Mouse (Mus musculus) lung, postnatal 36 days (tissue): Measurements from ENCODE around the gene Eif3i.
A peak's percentile ranks its signal among the peaks of the same experiment; 100 is the strongest.

Source experiments
- DNase-seq: peaks from one replicate; pipeline ENCODE4 v3.0.0; 2022; ENCODE audit warnings: mixed read lengths

Gene Eif3i

GRCm38 (mm10) chr4:129600233-129601158 is at the start of gene Eif3i, which contains the start of gene Tmem234:
Gene Eif3i, minus strand, starts transcription at chr4:129600648.
Gene Tmem234, plus strand, starts transcription at chr4:129600668.
- DNase-seq = peak; percentile 89

DNA sequence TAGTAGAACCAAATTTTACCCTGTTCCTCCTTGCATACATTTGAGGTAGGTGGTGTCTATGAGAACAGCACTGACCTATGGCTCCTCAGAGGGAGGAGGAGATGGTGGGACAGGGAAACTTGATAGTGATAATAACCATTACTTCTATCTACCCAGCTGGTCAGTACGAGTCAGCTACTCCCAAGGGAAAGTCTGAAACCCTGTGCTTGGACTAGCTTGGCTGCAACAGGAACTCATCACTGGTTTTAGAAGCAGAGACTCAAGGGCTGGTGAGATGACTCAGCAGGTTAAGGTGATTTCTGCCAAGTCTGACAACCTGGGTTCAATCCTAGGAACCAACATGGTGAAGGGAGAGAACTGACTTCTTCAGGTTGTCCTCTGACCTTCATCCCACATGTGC is 48.2 kb upstream of the Eif3i start:
- DNase-seq = no peak

- no peak for DNase-seq
Measured at GRCm38 (mm10) chr4:129645204-129645603, 44.8 kb upstream of the Eif3i start.

DNA sequence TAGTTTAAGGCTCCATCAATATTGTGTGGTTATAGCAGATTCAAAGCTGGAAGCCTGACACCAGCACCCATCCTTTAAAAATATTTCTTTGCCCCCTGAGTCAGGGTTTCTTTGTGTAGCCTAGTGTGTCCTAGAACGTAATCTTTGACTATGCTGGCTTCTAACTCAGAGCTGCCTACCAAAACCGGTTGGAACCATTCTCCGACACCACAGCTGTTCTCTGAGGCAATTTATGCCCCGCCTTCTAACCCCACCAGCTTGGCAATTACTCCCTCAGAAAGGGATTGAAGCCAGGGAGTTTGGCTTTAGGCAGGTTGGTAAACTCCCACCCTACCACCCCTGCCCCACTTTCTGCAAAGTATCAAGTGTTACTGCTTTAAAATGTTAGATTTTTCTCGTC is 41.3 kb upstream of the Eif3i start:
- DNase-seq = peak; percentile 44

- DNase-seq = peak; percentile 98
Measured at GRCm38 (mm10) chr4:129640638-129641467, 40.4 kb upstream of the Eif3i start, which contains the start of gene Txlna. Gene Txlna, minus strand, starts transcription at chr4:129641065.

DNA sequence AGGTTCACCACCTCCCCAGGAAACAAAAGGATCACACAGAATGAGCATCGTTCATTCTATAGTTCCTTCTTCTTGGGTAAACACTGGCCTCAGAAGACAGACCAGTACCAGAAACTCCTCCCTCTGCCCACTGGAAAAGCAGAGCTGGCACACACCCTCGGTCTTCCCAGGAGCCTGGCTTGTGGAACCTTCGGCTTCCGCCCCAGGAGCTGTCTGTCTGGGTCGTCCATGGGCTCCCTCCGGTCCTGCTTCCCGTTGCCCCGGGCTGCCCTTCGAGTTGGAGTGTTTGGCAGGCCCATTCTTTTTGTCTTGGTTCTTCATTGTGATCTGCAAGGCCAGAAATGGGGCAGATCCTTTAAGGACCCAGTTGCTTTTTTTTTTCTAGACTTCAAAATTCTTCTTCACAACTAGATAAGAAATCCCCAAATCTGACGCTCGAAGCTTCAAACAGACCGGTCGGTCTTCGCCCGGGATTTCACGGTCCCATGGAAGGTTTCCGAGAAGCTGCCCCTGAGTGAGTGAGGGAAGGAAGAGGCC is 39.7 kb upstream of the Eif3i start:
- DNase-seq = peak; percentile 63

GRCm38 (mm10) chr4:129639221-129639620 is 38.8 kb upstream of the Eif3i start:
- no peak for DNase-seq

DNA sequence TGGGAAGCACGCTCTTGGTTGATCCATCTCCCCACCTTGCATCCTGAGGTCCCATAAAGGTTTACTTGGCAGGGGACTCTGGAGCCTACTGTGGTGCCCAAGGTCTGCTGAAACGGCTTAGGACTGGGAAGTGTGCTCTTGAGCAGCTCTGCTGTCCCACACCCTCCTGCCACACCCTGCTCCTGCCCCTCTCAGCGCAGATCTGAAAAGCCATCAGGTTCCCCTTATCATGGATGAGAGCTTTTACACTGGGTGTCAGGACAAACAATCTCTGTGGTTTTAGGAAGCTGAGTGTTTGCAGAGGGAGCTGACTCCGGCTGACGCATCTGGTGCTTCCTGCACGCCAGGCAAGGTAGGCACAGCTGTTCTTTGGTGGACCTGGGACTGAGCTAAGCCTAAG is 33.4 kb upstream of the Eif3i start:
- no peak for DNase-seq

DNA sequence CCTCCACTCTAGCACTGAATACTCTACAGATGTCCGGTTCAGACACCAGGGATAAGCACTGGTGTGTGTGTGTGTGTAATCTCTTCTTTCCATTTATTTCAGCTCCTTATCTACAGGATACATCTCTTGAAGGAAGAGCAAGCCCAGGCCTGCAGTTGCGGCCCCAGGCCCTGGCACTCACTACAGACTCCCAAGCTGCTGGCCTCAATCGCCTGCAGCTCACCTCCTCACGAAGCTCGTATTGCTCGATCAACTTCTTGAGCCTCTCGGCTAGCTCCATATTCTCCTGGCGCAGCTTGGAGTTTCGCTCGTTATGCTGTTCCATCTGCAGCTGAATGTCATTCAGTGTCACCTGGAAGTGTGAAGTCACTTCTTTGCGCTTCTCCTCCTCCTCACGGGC is 31.4 kb upstream of the Eif3i start:
- DNase-seq = no peak

DNA sequence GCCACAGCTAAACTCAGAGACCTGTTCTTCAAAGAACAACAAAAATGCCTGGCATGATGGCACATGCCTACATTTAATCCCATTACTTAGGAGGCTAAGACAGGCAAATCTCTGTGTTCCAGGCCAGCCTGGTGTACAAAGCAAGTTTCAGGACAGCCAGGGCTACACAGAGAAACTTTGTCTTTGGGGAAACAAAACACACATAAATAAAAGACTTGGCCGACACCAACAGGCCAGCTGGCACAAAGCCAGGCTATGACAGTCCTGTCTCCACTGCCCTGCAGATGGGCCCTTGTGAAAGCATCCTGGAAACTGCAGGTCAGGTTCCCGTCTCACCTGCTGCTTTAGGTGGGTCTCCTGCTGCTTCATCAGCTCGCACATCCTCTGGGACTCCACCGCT is 30.5 kb upstream of the Eif3i start:
- peak; percentile 72 for DNase-seq

DNA sequence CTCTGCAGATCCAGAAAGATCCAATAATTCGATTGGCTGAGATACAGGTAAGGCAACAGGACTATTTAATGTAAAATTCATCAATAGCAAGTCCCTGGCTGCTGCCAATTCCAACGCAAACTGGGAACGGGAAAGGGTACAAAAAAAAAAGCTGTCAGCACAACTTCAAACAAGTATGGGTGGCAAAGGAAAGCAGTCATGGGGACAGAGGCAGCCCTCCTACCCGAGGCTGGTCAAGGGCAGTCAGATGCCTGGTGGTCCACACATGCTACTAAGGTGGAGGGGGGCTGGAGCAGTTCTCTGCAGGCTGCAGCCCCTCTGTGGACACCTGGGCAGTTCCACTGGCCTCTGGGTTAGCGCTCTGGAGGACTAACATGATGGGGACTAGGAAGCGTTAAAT is 25.6 kb upstream of the Eif3i start:
- no peak for DNase-seq

GRCm38 (mm10) chr4:129625496-129625895 is 25.0 kb upstream of the Eif3i start:
- DNase-seq = no peak

GRCm38 (mm10) chr4:129625029-129625370 is 24.6 kb upstream of the Eif3i start:
- DNase-seq = peak; percentile 68

- DNase-seq = peak; percentile 93
Measured at GRCm38 (mm10) chr4:129624281-129625028, 24.0 kb upstream of the Eif3i start.

GRCm38 (mm10) chr4:129623681-129624091 is 23.2 kb upstream of the Eif3i start, which contains the start of gene Ccdc28b:
Gene Ccdc28b, minus strand, starts transcription at chr4:129623947.
- peak; percentile 70 for DNase-seq

DNA sequence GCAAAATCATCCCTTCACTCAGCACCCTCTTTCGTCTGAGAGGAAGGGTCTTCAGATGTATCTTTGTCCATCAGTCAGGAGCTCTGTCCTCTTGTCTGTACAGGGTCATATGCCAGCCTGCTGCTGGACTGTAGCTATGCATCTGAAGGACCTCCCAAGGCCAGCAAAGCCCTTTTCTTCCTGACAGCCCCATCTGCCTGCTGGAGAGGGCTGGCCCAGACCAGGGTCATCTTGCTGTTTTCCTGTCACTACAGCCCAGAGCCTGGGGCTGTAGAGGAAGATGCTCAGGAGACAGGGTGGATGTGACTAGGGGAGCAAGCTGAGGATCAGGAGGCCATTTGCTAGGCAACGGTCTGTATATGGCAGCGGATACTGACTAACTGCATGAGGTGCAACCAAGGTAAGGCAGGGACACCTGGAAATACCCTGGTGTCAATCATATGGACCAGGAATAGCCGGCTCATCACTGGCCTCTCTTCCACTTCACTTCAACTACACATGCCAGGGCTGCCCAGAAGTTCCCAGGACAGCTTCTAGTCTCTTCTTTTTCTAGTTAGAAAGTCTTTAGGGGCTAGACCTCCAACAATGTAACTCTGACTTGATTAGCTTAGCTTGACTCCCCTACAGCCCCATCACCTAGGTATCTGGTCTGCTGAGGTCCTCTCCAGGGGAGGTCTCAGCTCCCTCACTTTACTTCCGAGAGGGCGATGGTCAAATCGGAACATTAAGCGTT is 22.5 kb upstream of the Eif3i start:
- no peak for DNase-seq

GRCm38 (mm10) chr4:129622120-129622802 is 21.8 kb upstream of the Eif3i start:
- no peak for DNase-seq

- DNase-seq = peak; percentile 73
Measured at GRCm38 (mm10) chr4:129621283-129621841, 20.9 kb upstream of the Eif3i start.

- DNase-seq = no peak
Measured at GRCm38 (mm10) chr4:129620419-129621282, 20.2 kb upstream of the Eif3i start.
